Mouse (Mus musculus) E14TG2a.4 (cell line): ENCODE data around the gene 2900011O08Rik.

Experiments
- CTCF ChIP-seq: conservative IDR thresholded peaks from 2 replicates; pipeline ENCODE4 v1.5.1; 2014; ENCODE audit warnings: low read length
- NANOG ChIP-seq: IDR thresholded peaks from 2 replicates; pipeline ENCODE4 v1.6.1; 2014; ENCODE audit warnings: borderline replicate concordance, low read length, mixed read lengths

GRCm38 (mm10) chr16:14120941-14121340, 134.5 kb downstream of the 2900011O08Rik start:
- no peak for TF ChIP-seq CTCF
- no peak for TF ChIP-seq NANOG
